ENCODE assay signal across 29 mouse cellular contexts in the genomic region with DNA sequence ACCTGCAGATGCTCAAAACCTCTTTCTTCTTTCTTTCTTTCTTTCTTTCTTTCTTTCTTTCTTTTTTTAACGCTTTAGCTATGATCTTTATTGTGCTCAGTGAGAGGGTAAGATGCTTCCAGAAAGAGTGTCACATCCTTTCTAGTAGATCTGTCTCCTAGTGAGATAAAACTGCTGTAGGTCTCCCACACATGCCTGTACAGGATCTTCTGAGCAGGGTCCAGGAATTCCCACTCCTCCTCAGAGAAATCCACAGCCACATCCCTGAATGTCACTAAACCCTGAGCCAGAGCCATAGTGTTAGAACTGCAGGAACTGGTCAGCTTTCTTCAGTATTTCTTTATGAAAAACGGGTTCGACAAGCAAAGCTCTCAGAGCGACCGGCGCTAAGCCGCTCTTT.
"Had no signal": no experiment of that assay in that cellular context is flagged by ENCODE, and none has a peak within 500 bp of the region (broad histone marks: within the 10 kb centered on the region; RNA-seq: fewer than 3 reads in every experiment).

No protein-coding gene starts in this region.

- H3K4me3 ChIP-seq: embryonic facial prominence, embryonic 10.5 days; embryonic facial prominence, embryonic 12.5 days; embryonic facial prominence, embryonic 13.5 days; embryonic facial prominence, embryonic 15.5 days; erythroblast, embryonic 14.5 days; forebrain, embryonic 10.5 days; forebrain, embryonic 12.5 days; forebrain, embryonic 13.5 days; forebrain, embryonic 15.5 days; gastrocnemius, adult 2 months; heart, adult 2 months had no signal

- DNase-seq: cerebellum, adult 2 months; cerebellum, adult 8-10 months; cerebellum, adult 9-10 months; cerebellum, adult 9-11 months; cerebellum, postnatal 10 days; cerebellum, postnatal 14 days; cerebellum, postnatal 25 days; cerebellum, postnatal 36 days; embryo, embryonic 11 days; forebrain, postnatal 0 days; gastrocnemius, adult 2 months; gastrocnemius, postnatal 10 days; gastrocnemius, postnatal 14 days; gastrocnemius, postnatal 25 days; gastrocnemius, postnatal 36 days; heart, adult 11 months; heart, adult 18-20 months; heart, adult 2 months had no signal

- H3K27ac ChIP-seq: embryonic facial prominence, embryonic 10.5 days; embryonic facial prominence, embryonic 12.5 days; embryonic facial prominence, embryonic 13.5 days; embryonic facial prominence, embryonic 15.5 days; forebrain, embryonic 10.5 days; forebrain, embryonic 13.5 days; forebrain, embryonic 15.5 days; gastrocnemius, adult 2 months; heart, adult 2 months had no signal

- ATAC-seq: forebrain, embryonic 13.5 days; forebrain, embryonic 14.5 days; forebrain, embryonic 15.5 days; forebrain, embryonic 16.5 days; forebrain, postnatal 0 days had no signal
